Mouse (Mus musculus) midbrain, embryonic 11.5 days (tissue): Measurements from ENCODE around the gene Ccdc162. TPM values are rescaled to one million over a fixed set of nuclear protein-coding genes. Genes with fewer than 3 reads are reported as not detected.

Source experiments
- ATAC-seq: fragments of 200-750 bp; cut with Nextera tagmentation; 2 replicates; pipeline ENCODE4 v1.8.0; 2017; ENCODE audit warnings: moderate TSS enrichment, moderate library complexity; ENCODE audit not compliant: low FRiP score
- DNase-seq: peaks from one replicate; pipeline ENCODE4 v3.0.0; 2015; ENCODE audit warnings: low spot score; ENCODE audit errors: missing footprints
- H3K27ac ChIP-seq: fragments of 300-500 bp; sonication (generic); 2 replicates; pipeline ENCODE4 v1.5.1; 2014; ENCODE audit warnings: low read depth, low read length
- H3K27me3 ChIP-seq: fragments of 300-500 bp; sonication (generic); 2 replicates; pipeline ENCODE4 v1.6.1; 2014; ENCODE audit warnings: mild to moderate bottlenecking, low read length, moderate library complexity, mixed read lengths; ENCODE audit not compliant: control insufficient read depth, insufficient read depth
- H3K36me3 ChIP-seq: fragments of 300-500 bp; sonication (generic); 2 replicates; pipeline ENCODE4 v1.6.1; 2014; ENCODE audit warnings: mild to moderate bottlenecking, low read length, moderate library complexity, mixed read lengths; ENCODE audit not compliant: control insufficient read depth, insufficient read depth
- H3K4me1 ChIP-seq: fragments of 300-500 bp; sonication (generic); 2 replicates; pipeline ENCODE4 v1.6.1; 2014; ENCODE audit warnings: low read length; ENCODE audit not compliant: control insufficient read depth, insufficient read depth
- H3K4me2 ChIP-seq: fragments of 300-500 bp; sonication (generic); 2 replicates; pipeline ENCODE4 v1.6.1; 2014; ENCODE audit warnings: mild to moderate bottlenecking, moderate library complexity
- H3K4me3 ChIP-seq: fragments of 300-500 bp; sonication (generic); 2 replicates; pipeline ENCODE4 v1.5.1; 2014; ENCODE audit warnings: low read depth, low read length
- H3K9ac ChIP-seq: fragments of 300-500 bp; sonication (generic); 2 replicates; pipeline ENCODE4 v1.6.1; 2014; ENCODE audit warnings: low read length
- H3K9me3 ChIP-seq: fragments of 300-500 bp; sonication (generic); 2 replicates; pipeline ENCODE4 v1.6.1; 2016; ENCODE audit warnings: low read length; ENCODE audit not compliant: control insufficient read depth
- WGBS: fragments of 180-500 bp; shearing (Covaris S2); extraction: QIAGEN DNeasy Blood & Tissue Kit; methylation state at CpG from one replicate; pipeline ENCODE4 v1.1.7; 2014; 5-methylcytosine and 5-hydroxymethylcytosine counted together
- polyA plus RNA-seq: library from polyadenylated mRNA; unstranded; fragments of >200 nt; fragmentation: Nextera tagmentation; extraction: Ambion mirVana; gene quantifications from 2 replicates; pipeline ENCODE4 v1.2.1, GENCODE M21; 2014

The Ccdc162 gene
- polyA plus RNA-seq, 1 experiment from 2014 or later = 0.33 TPM

- no peak overlapping the region for H3K4me2 ChIP-seq
- no peak for DNase-seq
- no peak overlapping the region for H3K9ac ChIP-seq
- H3K9me3 ChIP-seq = no peaks in the 10 kb centered on the region
- H3K27me3 ChIP-seq = no peaks in the 10 kb centered on the region
- H3K4me1 ChIP-seq = peaks cover 11% of the 10 kb centered on the region
- ATAC-seq = no peak
- H3K4me3 ChIP-seq = no peak overlapping the region
- no peak overlapping the region for H3K27ac ChIP-seq
- no peaks in the 10 kb centered on the region for H3K36me3 ChIP-seq
- WGBS = 40% methylated on average over 7 of the region's 7 CpGs
Measured at GRCm38 (mm10) chr10:41711467-41711866, 5.0 kb downstream of the Ccdc162 start.

GRCm38 (mm10) chr10:41710773-41711172 is 5.7 kb downstream of the Ccdc162 start:
- Histone ChIP-seq H3K36me3 (no peaks in the 10 kb centered on the region), H3K4me3 (no peak overlapping the region)
- ATAC-seq = no peak

GRCm38 (mm10) chr10:41709341-41709740 is 7.1 kb downstream of the Ccdc162 start:
- H3K4me1 ChIP-seq = peaks cover 8% of the 10 kb centered on the region
- no peaks in the 10 kb centered on the region for H3K27me3 ChIP-seq
- no peaks in the 10 kb centered on the region for H3K9me3 ChIP-seq
- no peak overlapping the region for H3K9ac ChIP-seq
- no peaks in the 10 kb centered on the region for H3K36me3 ChIP-seq
- H3K4me3 ChIP-seq = no peak overlapping the region
- DNase-seq (no peak), ATAC-seq (no peak)
- H3K4me2 ChIP-seq = no peak overlapping the region
- H3K27ac ChIP-seq = no peak overlapping the region
- WGBS = 92% methylated on average over 8 of the region's 8 CpGs

More at GRCm38 (mm10) chr10:41710773-41711172, 5.7 kb downstream of the Ccdc162 start:
- 96% methylated on average over 8 of the region's 8 CpGs for WGBS
- no peak for DNase-seq
- Histone ChIP-seq H3K27ac (no peak overlapping the region), H3K4me2 (no peak overlapping the region), H3K27me3 (no peaks in the 10 kb centered on the region), H3K9me3 (no peaks in the 10 kb centered on the region), H3K4me1 (peaks cover 8% of the 10 kb centered on the region), H3K9ac (no peak overlapping the region)

- H3K9ac ChIP-seq = no peak overlapping the region
- ATAC-seq (no peak), DNase-seq (no peak)
- no peak overlapping the region for H3K27ac ChIP-seq
- H3K9me3 ChIP-seq = no peaks in the 10 kb centered on the region
- H3K36me3 ChIP-seq = no peaks in the 10 kb centered on the region
- no peaks in the 10 kb centered on the region for H3K27me3 ChIP-seq
- no peak overlapping the region for H3K4me2 ChIP-seq
- no peak overlapping the region for H3K4me3 ChIP-seq
- H3K4me1 ChIP-seq = no peaks in the 10 kb centered on the region
- 83% methylated on average over 5 of the region's 5 CpGs for WGBS
Measured at GRCm38 (mm10) chr10:41699669-41700068, 16.8 kb downstream of the Ccdc162 start.

- Histone ChIP-seq H3K4me3 (no peak overlapping the region), H3K4me2 (no peak overlapping the region), H3K27me3 (no peaks in the 10 kb centered on the region), H3K4me1 (no peaks in the 10 kb centered on the region), H3K27ac (no peak overlapping the region), H3K9ac (no peak overlapping the region), H3K36me3 (no peaks in the 10 kb centered on the region), H3K9me3 (no peaks in the 10 kb centered on the region)
- no peak for DNase-seq
- WGBS = 87% methylated on average over 11 of the region's 11 CpGs
- no peak for ATAC-seq
Measured at GRCm38 (mm10) chr10:41697040-41697439, 19.4 kb downstream of the Ccdc162 start.

- no peak overlapping the region for H3K4me2 ChIP-seq
- H3K9ac ChIP-seq = no peak overlapping the region
- H3K27me3 ChIP-seq = no peaks in the 10 kb centered on the region
- ATAC-seq = no peak
- no peak for DNase-seq
- H3K27ac ChIP-seq = no peak overlapping the region
- no peaks in the 10 kb centered on the region for H3K4me1 ChIP-seq
- no peaks in the 10 kb centered on the region for H3K9me3 ChIP-seq
- WGBS = 50% methylated on average over 4 of the region's 4 CpGs
- no peaks in the 10 kb centered on the region for H3K36me3 ChIP-seq
- no peak overlapping the region for H3K4me3 ChIP-seq
Measured at GRCm38 (mm10) chr10:41690978-41691377, 25.5 kb downstream of the Ccdc162 start.

GRCm38 (mm10) chr10:41689941-41690887 is 26.2 kb downstream of the Ccdc162 start:
- peak; percentile 96 for DNase-seq
- Histone ChIP-seq H3K27ac (no peak overlapping the region), H3K4me1 (no peaks in the 10 kb centered on the region), H3K36me3 (no peaks in the 10 kb centered on the region), H3K9ac (peak overlapping the region; percentile 53), H3K4me2 (peak overlapping the region; percentile 52), H3K9me3 (no peaks in the 10 kb centered on the region), H3K4me3 (peak overlapping the region; percentile 34), H3K27me3 (no peaks in the 10 kb centered on the region)
- WGBS = 24% methylated on average over 24 of the region's 24 CpGs
- ATAC-seq = no peak

- H3K27me3 ChIP-seq = peaks cover 4% of the 10 kb centered on the region; the same call in 1 of the 2 replicates
- peak overlapping the region; percentile 15; the same call in 1 of the 2 replicates for H3K4me2 ChIP-seq
- H3K36me3 ChIP-seq = no peaks in the 10 kb centered on the region
- no peaks in the 10 kb centered on the region for H3K4me1 ChIP-seq
- no peak overlapping the region for H3K9ac ChIP-seq
- DNase-seq (no peak), ATAC-seq (no peak; the same call in 1 of the 2 replicates)
- no peak overlapping the region for H3K27ac ChIP-seq
- H3K4me3 ChIP-seq = no peak overlapping the region
- H3K9me3 ChIP-seq = no peaks in the 10 kb centered on the region
- 6% methylated on average over 21 of the region's 21 CpGs for WGBS
Measured at GRCm38 (mm10) chr10:41684548-41684996, 31.9 kb downstream of the Ccdc162 start.
